Mouse (Mus musculus) ES-E14 (cell line): Measurements from ENCODE around the gene Washc1. TPM values are rescaled to one million over a fixed set of nuclear protein-coding genes. Genes with fewer than 3 reads are reported as not detected.

Experiments used
- DNase-seq: peaks from one replicate; pipeline ENCODE4 v3.0.0-alpha.2; 2013; ENCODE audit warnings: low read depth, low spot score
- H3K27ac ChIP-seq: 2 replicates; pipeline ENCODE4 v1.5.1; 2012; ENCODE audit warnings: low read depth, mild to moderate bottlenecking, low read length, moderate library complexity, mixed read lengths; ENCODE audit not compliant: poor library complexity, insufficient read depth, severe bottlenecking
- H3K36me3 ChIP-seq: 2 replicates; pipeline ENCODE4 v1.6.1; 2012; ENCODE audit warnings: mild to moderate bottlenecking, low read length, moderate library complexity, mixed read lengths; ENCODE audit not compliant: control insufficient read depth, poor library complexity, insufficient read depth, severe bottlenecking
- H3K4me1 ChIP-seq, 2 experiments: fragments of 150-350 bp in 1 of 2; sonication (generic) in 1 of 2; 2 replicates each; pipeline ENCODE4 v1.6.1; 2012; ENCODE audit warnings: low read length in 2 of 2, mild to moderate bottlenecking in 1 of 2, mixed read lengths in 1 of 2; ENCODE audit not compliant: control insufficient read depth in 2 of 2, insufficient read depth in 2 of 2, poor library complexity in 1 of 2
- H3K4me3 ChIP-seq, 2 experiments: fragments of 150-350 bp in 1 of 2; sonication (generic) in 1 of 2; 2 replicates each; pipeline ENCODE4 v1.5.1; 2012; ENCODE audit warnings: low read length in 2 of 2, low read depth in 1 of 2, mild to moderate bottlenecking in 1 of 2, mixed read lengths in 1 of 2; ENCODE audit not compliant: insufficient read depth in 1 of 2, poor library complexity in 1 of 2, severe bottlenecking in 1 of 2
- H3K9ac ChIP-seq: 2 replicates; pipeline ENCODE4 v1.6.1; 2012; ENCODE audit warnings: low read depth, mild to moderate bottlenecking, low read length, mixed read lengths; ENCODE audit not compliant: poor library complexity, insufficient read depth, severe bottlenecking
- H3K9me3 ChIP-seq: fragments of 150-350 bp; sonication (generic); 2 replicates; pipeline ENCODE4 v1.6.1; 2012; ENCODE audit warnings: low read depth, mild to moderate bottlenecking, low read length; ENCODE audit not compliant: control insufficient read depth, insufficient read depth
- CHD2 ChIP-seq: IDR thresholded peaks from 2 replicates; pipeline ENCODE4 v1.6.1; 2014; ENCODE audit warnings: mild to moderate bottlenecking, low read depth, low read length, inconsistent platforms
- HCFC1 ChIP-seq: IDR thresholded peaks from 2 replicates; pipeline ENCODE4 v1.6.1; 2012; ENCODE audit warnings: low read length, inconsistent platforms, borderline replicate concordance; ENCODE audit not compliant: insufficient read depth
- MAFK ChIP-seq: IDR thresholded peaks from 2 replicates; pipeline ENCODE4 v1.6.1; 2014; ENCODE audit warnings: mild to moderate bottlenecking, low read depth, low read length, inconsistent platforms; ENCODE audit not compliant: insufficient read depth
- ZC3H11A ChIP-seq: IDR thresholded peaks from 2 replicates; pipeline ENCODE4 v1.6.1; 2012; ENCODE audit warnings: low read depth, mild to moderate bottlenecking, inconsistent platforms, low read length, borderline replicate concordance
- ZNF384 ChIP-seq: IDR thresholded peaks from 2 replicates; pipeline ENCODE4 v1.6.1; 2012; ENCODE audit warnings: low read depth, low read length, inconsistent platforms
- in situ Hi-C, 2 experiments: fragments of 600-800 bp; cut with MboI; formaldehyde crosslinking; loops; one replicate each; pipeline ENCODE4 v1.15.1; 2025; ENCODE audit warnings: low sequenced_read_pairs in 2 of 2, inconsistent platforms in 1 of 2; ENCODE audit not compliant: unreplicated experiment in 2 of 2
- total RNA-seq: library from RNA; depleted of rRNA; stranded (reverse); fragments of 300-350 nt; gene quantifications from 2 replicates; pipeline ENCODE4 v1.2.3, GENCODE M21; 2012

The Washc1 gene
- total RNA-seq, 1 experiment: 28.8 TPM

GRCm38 (mm10) chr17:66107466-66107865, 3.9 kb upstream of the Washc1 start:
- Histone ChIP-seq H3K9ac (no peak overlapping the region), H3K4me3 (no peak overlapping the region), H3K36me3 (no peaks in the 10 kb centered on the region), H3K27ac (no peak overlapping the region), H3K9me3 (no peaks in the 10 kb centered on the region), H3K4me1 (peaks cover 6 to 15% of the 10 kb centered on the region in 2 experiments; a peak in 3 of 4 replicates)
- in situ Hi-C loops: no loop called here
- TF ChIP-seq CHD2 (no peak), ZC3H11A (no peak), ZNF384 (no peak)
- DNase-seq: no peak

- DNase-seq: no peak
- no peak overlapping the region for H3K27ac ChIP-seq
- no peaks in the 10 kb centered on the region for H3K9me3 ChIP-seq
- H3K4me3 ChIP-seq: no peak overlapping the region
- in situ Hi-C loops: no loop called here
- H3K36me3 ChIP-seq: no peaks in the 10 kb centered on the region
- TF ChIP-seq MAFK: no peak
- no peak for TF ChIP-seq HCFC1
- TF ChIP-seq ZNF384: no peak
- no peak for TF ChIP-seq CHD2
- TF ChIP-seq ZC3H11A: no peak
- H3K4me1 ChIP-seq: peaks cover 6 to 16% of the 10 kb centered on the region in 2 experiments; a peak in 3 of 4 replicates
- H3K9ac ChIP-seq: no peak overlapping the region
These were observed 3.1 kb upstream of the Washc1 start for GRCm38 (mm10) chr17:66108198-66108597.

- H3K4me3 ChIP-seq: peak overlapping the region; percentile 44 to 84; a peak in 3 of 4 replicates
- no peak overlapping the region for H3K27ac ChIP-seq
- in situ Hi-C loops: no loop called here
- H3K36me3 ChIP-seq: peaks cover 12% of the 10 kb centered on the region; the same call in 1 of the 2 replicates
- TF ChIP-seq ZC3H11A (no peak), ZNF384 (no peak), MAFK (no peak), CHD2 (no peak), HCFC1 (no peak)
- peak overlapping the region; percentile 43 for H3K9ac ChIP-seq
- H3K9me3 ChIP-seq: no peaks in the 10 kb centered on the region
- no peak for DNase-seq
- peaks cover 6 to 16% of the 10 kb centered on the region in 2 experiments; a peak in 3 of 4 replicates for H3K4me1 ChIP-seq
These were observed 599 bp upstream of the Washc1 start for GRCm38 (mm10) chr17:66110746-66111145.

- H3K36me3 ChIP-seq: peaks cover 25% of the 10 kb centered on the region
- no peak overlapping the region for H3K27ac ChIP-seq
- TF ChIP-seq ZC3H11A (no peak), MAFK (no peak), CHD2 (no peak), ZNF384 (no peak), HCFC1 (no peak)
- peaks cover 6 to 16% of the 10 kb centered on the region in 2 experiments; a peak in 3 of 4 replicates for H3K4me1 ChIP-seq
- H3K9me3 ChIP-seq: no peaks in the 10 kb centered on the region
- no peak for DNase-seq
- in situ Hi-C loops: no loop called here
- H3K9ac ChIP-seq: no peak overlapping the region; the same call in 1 of the 2 replicates
- H3K4me3 ChIP-seq: peak overlapping the region; percentile 84 to 99
These were observed 821 bp downstream of the Washc1 start for GRCm38 (mm10) chr17:66112166-66112565.

- Histone ChIP-seq H3K9me3 (no peaks in the 10 kb centered on the region), H3K36me3 (peaks cover 42% of the 10 kb centered on the region), H3K9ac (no peak overlapping the region), H3K4me1 (no peaks in the 10 kb centered on the region), H3K27ac (no peak overlapping the region), H3K4me3 (no peak overlapping the region)
- in situ Hi-C loops: no loop called here
- TF ChIP-seq HCFC1 (no peak), ZC3H11A (no peak), MAFK (no peak), CHD2 (no peak), ZNF384 (no peak)
- no peak for DNase-seq
These were observed 7.6 kb downstream of the Washc1 start for GRCm38 (mm10) chr17:66118991-66119390.
